Mouse (Mus musculus) midbrain, embryonic 14.5 days (tissue): ENCODE measurements around the gene Klhl32. TPM values are rescaled to one million over a fixed set of nuclear protein-coding genes. Genes with fewer than 3 reads are reported as not detected.

Experiments used
- ATAC-seq: fragments of 200-750 bp; cut with Nextera tagmentation; 2 replicates; pipeline ENCODE4 v1.8.0; 2017; ENCODE audit warnings: moderate number of reproducible peaks, moderate library complexity; ENCODE audit not compliant: low FRiP score, low TSS enrichment
- DNase-seq: peaks from one replicate; pipeline ENCODE4 v3.0.0-alpha.2; 2015
- H3K27ac ChIP-seq: fragments of 300-500 bp; sonication (generic); replicated peaks from 2 replicates; pipeline ENCODE4 v1.5.1; 2014; ENCODE audit warnings: mild to moderate bottlenecking, low read depth, low read length, moderate library complexity
- H3K27me3 ChIP-seq: fragments of 300-500 bp; sonication (generic); 2 replicates; pipeline ENCODE4 v1.6.1; 2014; ENCODE audit warnings: low read length, control low read depth, mixed read lengths; ENCODE audit not compliant: control insufficient read depth, insufficient read depth
- H3K36me3 ChIP-seq: fragments of 300-500 bp; sonication (generic); 2 replicates; pipeline ENCODE4 v1.6.1; 2014; ENCODE audit warnings: low read length, control low read depth; ENCODE audit not compliant: control insufficient read depth, insufficient read depth
- H3K4me1 ChIP-seq: fragments of 300-500 bp; sonication (generic); 2 replicates; pipeline ENCODE4 v1.6.1; 2014; ENCODE audit warnings: mild to moderate bottlenecking, antibody characterized with exemption, low read length, control low read depth; ENCODE audit not compliant: control insufficient read depth, insufficient read depth
- H3K4me2 ChIP-seq: fragments of 300-500 bp; sonication (generic); 2 replicates; pipeline ENCODE4 v1.6.1; 2014; ENCODE audit warnings: mild to moderate bottlenecking, low read length, moderate library complexity
- H3K4me3 ChIP-seq: fragments of 300-500 bp; sonication (generic); replicated peaks from 2 replicates; pipeline ENCODE4 v1.5.1; 2014; ENCODE audit warnings: low read depth, low read length
- H3K9ac ChIP-seq: fragments of 300-500 bp; sonication (generic); replicated peaks from 2 replicates; pipeline ENCODE4 v1.6.1; 2014; ENCODE audit warnings: mild to moderate bottlenecking, low read length, moderate library complexity
- H3K9me3 ChIP-seq: fragments of 300-500 bp; sonication (generic); 2 replicates; pipeline ENCODE4 v1.6.1; 2016; ENCODE audit warnings: low read length, control low read depth, mixed read lengths; ENCODE audit not compliant: control insufficient read depth
- whole genome bisulfite sequencing: fragments of 180-500 bp; shearing (Covaris S2); extraction: QIAGEN DNeasy Blood & Tissue Kit; methylation state at CpG from one replicate; pipeline ENCODE4 v1.1.7; 2014; 5-methylcytosine and 5-hydroxymethylcytosine counted together
- polyA plus RNA-seq: library from polyadenylated mRNA; unstranded; fragments of >200 nt; fragmentation: Nextera tagmentation; extraction: Ambion mirVana; gene quantifications from 2 replicates; pipeline ENCODE4 v1.2.1, GENCODE M21; 2014

Gene Klhl32
- polyA plus RNA-seq, 1 experiment from 2014 or later: 22.3 TPM

GRCm38 (mm10) chr4:24801343-24801742 lies 49.6 kb downstream of the Klhl32 start:
- no peak overlapping the region for H3K4me2 ChIP-seq
- no peak for DNase-seq
- no peaks in the 10 kb centered on the region for H3K36me3 ChIP-seq
- no peaks in the 10 kb centered on the region for H3K27me3 ChIP-seq
- no peak overlapping the region for H3K9ac ChIP-seq
- no peaks in the 10 kb centered on the region for H3K4me1 ChIP-seq
- H3K27ac ChIP-seq: no peak overlapping the region
- no peaks in the 10 kb centered on the region for H3K9me3 ChIP-seq
- no peak for ATAC-seq
- WGBS: 57% methylated on average over 2 of the region's 2 CpGs
- H3K4me3 ChIP-seq: no peak overlapping the region

DNA sequence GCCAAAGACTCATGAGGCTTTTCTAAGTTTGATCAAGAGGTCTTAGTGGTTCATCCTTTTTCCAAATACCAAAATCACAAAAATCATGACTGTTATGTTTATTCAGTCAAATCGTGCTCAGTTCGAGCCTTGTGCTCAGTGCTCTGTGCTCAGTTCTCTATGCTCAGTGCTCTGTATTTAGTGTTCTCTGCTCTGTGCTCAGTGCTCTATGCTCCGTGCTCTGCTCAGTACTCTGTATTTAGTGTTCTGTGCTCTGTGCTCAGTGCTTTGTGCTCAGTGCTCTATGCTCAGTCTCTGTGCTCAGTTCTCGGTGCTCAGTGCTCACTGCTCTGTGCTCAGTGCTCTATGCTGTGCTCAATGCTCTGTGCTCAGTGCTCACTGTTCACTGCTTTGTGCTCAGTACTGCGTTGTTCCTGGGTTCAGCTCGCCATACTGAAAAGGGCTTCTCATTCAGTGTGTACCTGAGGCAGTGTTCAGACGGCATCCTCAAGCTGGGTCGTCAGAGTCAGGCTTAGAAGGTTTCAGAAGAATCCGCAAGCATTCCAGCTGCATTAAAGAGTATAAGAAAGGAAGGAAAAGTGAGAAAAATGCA lies 50.5 kb downstream of the Klhl32 start:
- Histone ChIP-seq H3K9ac (no peak overlapping the region), H3K9me3 (no peaks in the 10 kb centered on the region), H3K4me2 (no peak overlapping the region), H3K27me3 (no peaks in the 10 kb centered on the region), H3K4me3 (no peak overlapping the region), H3K27ac (no peak overlapping the region), H3K4me1 (no peaks in the 10 kb centered on the region), H3K36me3 (no peaks in the 10 kb centered on the region)
- 91% methylated on average over 9 of the region's 9 CpGs for WGBS
- DNase-seq (no peak), ATAC-seq (no peak; the same call in 1 of the 2 replicates)

GRCm38 (mm10) chr4:24799037-24799436 lies 51.9 kb downstream of the Klhl32 start:
- H3K4me2 ChIP-seq: no peak overlapping the region
- H3K4me3 ChIP-seq: no peak overlapping the region
- ATAC-seq (no peak), DNase-seq (no peak)
- no peaks in the 10 kb centered on the region for H3K4me1 ChIP-seq
- H3K27me3 ChIP-seq: no peaks in the 10 kb centered on the region
- no peak overlapping the region for H3K9ac ChIP-seq
- H3K36me3 ChIP-seq: no peaks in the 10 kb centered on the region
- WGBS: 87% methylated on average over 6 of the region's 6 CpGs
- H3K9me3 ChIP-seq: no peaks in the 10 kb centered on the region
- H3K27ac ChIP-seq: no peak overlapping the region

DNA sequence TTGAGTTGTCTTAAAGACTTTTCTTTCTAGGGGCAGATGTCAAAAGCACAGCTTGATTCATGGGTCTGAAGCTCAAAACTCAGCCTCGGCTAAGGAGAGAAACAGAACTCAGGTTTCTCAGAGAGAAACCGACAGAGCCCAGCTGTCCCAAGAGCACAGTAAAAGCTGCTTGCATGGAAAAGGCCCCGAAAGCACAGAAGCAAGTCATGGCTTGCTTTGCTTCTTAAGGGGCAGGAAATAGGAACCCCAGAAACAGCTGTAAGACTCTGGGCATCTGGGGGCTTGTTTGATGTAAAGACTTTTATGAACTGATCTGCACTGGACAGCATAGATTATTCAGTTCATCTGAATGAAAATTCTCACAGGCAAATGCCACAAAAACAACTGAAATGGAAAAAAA lies 53.1 kb downstream of the Klhl32 start:
- H3K36me3 ChIP-seq: no peaks in the 10 kb centered on the region
- H3K4me1 ChIP-seq: no peaks in the 10 kb centered on the region
- H3K4me2 ChIP-seq: no peak overlapping the region
- H3K9ac ChIP-seq: no peak overlapping the region
- 68% methylated on average over 3 of the region's 3 CpGs for WGBS
- no peaks in the 10 kb centered on the region for H3K27me3 ChIP-seq
- no peak overlapping the region for H3K27ac ChIP-seq
- DNase-seq: no peak
- H3K4me3 ChIP-seq: no peak overlapping the region
- no peaks in the 10 kb centered on the region for H3K9me3 ChIP-seq
- ATAC-seq: no peak

- Histone ChIP-seq H3K36me3 (no peaks in the 10 kb centered on the region), H3K9me3 (no peaks in the 10 kb centered on the region), H3K9ac (no peak overlapping the region), H3K27me3 (no peaks in the 10 kb centered on the region), H3K4me1 (0 out of 2 replicates have a peak, but pooled peaks cover 3% of the 10 kb centered on the region), H3K4me3 (no peak overlapping the region), H3K27ac (no peak overlapping the region), H3K4me2 (no peak overlapping the region)
- ATAC-seq (no peak), DNase-seq (no peak)
- WGBS: 93% methylated on average over 5 of the region's 5 CpGs
Measured at GRCm38 (mm10) chr4:24797280-24797679, 53.6 kb downstream of the Klhl32 start.

DNA sequence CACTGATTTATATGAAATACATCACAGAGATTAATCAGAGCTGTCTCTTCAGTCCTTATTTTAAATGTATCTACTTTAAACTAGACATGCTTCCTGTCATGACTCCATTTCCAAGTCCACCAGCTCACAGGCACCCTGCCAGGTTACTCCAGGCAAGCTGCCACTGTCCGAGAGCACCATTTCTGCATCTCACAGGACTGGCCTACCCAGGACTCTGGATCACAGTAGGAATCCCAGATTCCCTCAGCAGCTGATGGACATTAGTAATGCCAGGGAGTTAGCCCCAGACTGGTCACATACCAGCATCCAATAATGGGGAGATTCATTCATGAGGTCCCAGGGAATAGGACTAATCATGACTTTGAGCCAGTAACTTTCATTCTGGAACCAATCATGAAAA lies 54.7 kb downstream of the Klhl32 start:
- Histone ChIP-seq H3K27me3 (no peaks in the 10 kb centered on the region), H3K4me2 (no peak overlapping the region), H3K4me3 (no peak overlapping the region), H3K36me3 (no peaks in the 10 kb centered on the region), H3K4me1 (0 out of 2 replicates have a peak, but pooled peaks cover 3% of the 10 kb centered on the region), H3K27ac (no peak overlapping the region), H3K9ac (no peak overlapping the region), H3K9me3 (no peaks in the 10 kb centered on the region)
- WGBS: 73% methylated on average over 1 of the region's 1 CpGs
- no peak for ATAC-seq
- DNase-seq: peak; percentile 25

GRCm38 (mm10) chr4:24795180-24795579 lies 55.7 kb downstream of the Klhl32 start:
- Histone ChIP-seq H3K9ac (no peak overlapping the region), H3K27ac (no peak overlapping the region), H3K4me2 (no peak overlapping the region), H3K27me3 (no peaks in the 10 kb centered on the region), H3K4me1 (0 out of 2 replicates have a peak, but pooled peaks cover 3% of the 10 kb centered on the region), H3K4me3 (no peak overlapping the region), H3K36me3 (no peaks in the 10 kb centered on the region), H3K9me3 (no peaks in the 10 kb centered on the region)
- no peak for DNase-seq
- 83% methylated on average over 2 of the region's 2 CpGs for WGBS
- no peak for ATAC-seq

GRCm38 (mm10) chr4:24793726-24794345 lies 57.1 kb downstream of the Klhl32 start:
- Histone ChIP-seq H3K9ac (no peak overlapping the region), H3K4me1 (0 out of 2 replicates have a peak, but pooled peaks cover 3% of the 10 kb centered on the region), H3K4me2 (no peak overlapping the region), H3K36me3 (no peaks in the 10 kb centered on the region), H3K9me3 (no peaks in the 10 kb centered on the region), H3K27me3 (no peaks in the 10 kb centered on the region), H3K4me3 (no peak overlapping the region), H3K27ac (no peak overlapping the region)
- 35% methylated on average over 7 of the region's 7 CpGs for WGBS
- DNase-seq (no peak), ATAC-seq (no peak)

- ATAC-seq: no peak
- Histone ChIP-seq H3K36me3 (no peaks in the 10 kb centered on the region), H3K9ac (no peak overlapping the region; the same call in 1 of the 2 replicates), H3K4me2 (peak overlapping the region; percentile 39), H3K9me3 (no peaks in the 10 kb centered on the region), H3K27me3 (no peaks in the 10 kb centered on the region), H3K4me1 (0 out of 2 replicates have a peak, but pooled peaks cover 3% of the 10 kb centered on the region), H3K4me3 (no peak overlapping the region), H3K27ac (no peak overlapping the region)
- 16% methylated on average over 16 of the region's 16 CpGs for WGBS
- peak; percentile 40 for DNase-seq
Measured at GRCm38 (mm10) chr4:24792416-24792981, 58.4 kb downstream of the Klhl32 start.
